Mouse (Mus musculus): Measurements from ENCODE around the gene Camkk1. TPM values are rescaled to one million over a fixed set of nuclear protein-coding genes. Genes with fewer than 3 reads are reported as not detected.

Gene Camkk1
- polyA plus RNA-seq, 1 experiment from 2014 or later = 13.9 TPM

GRCm38 (mm10) chr11:73036889-73037288, 18.1 kb downstream of the Camkk1 start:
- H3K4me1 ChIP-seq (ENCODE audit: control insufficient read depth, insufficient read depth, low read length) = no peaks in the 10 kb centered on the region
- no peak overlapping the region for H3K9ac ChIP-seq (ENCODE audit: low read length)
- no peak overlapping the region for H3K4me3 ChIP-seq (replicated peaks; ENCODE audit: low read length)
- H3K27ac ChIP-seq (ENCODE audit: low read length) = no peak overlapping the region
- H3K4me2 ChIP-seq (ENCODE audit: low read depth, low read length) = no peak overlapping the region
- H3K9me3 ChIP-seq (replicated peaks; ENCODE audit: control insufficient read depth, low read length) = no peaks in the 10 kb centered on the region
- no peak for ATAC-seq (ENCODE audit: insufficient read depth, low FRiP score)
- H3K27me3 ChIP-seq (ENCODE audit: control insufficient read depth, insufficient read depth, low read length) = no peaks in the 10 kb centered on the region
- H3K36me3 ChIP-seq (ENCODE audit: control insufficient read depth, insufficient read depth, low read length) = no peaks in the 10 kb centered on the region; the same call in 1 of the 2 replicates
- 64% methylated on average over 6 of the region's 6 CpGs for WGBS

GRCm38 (mm10) chr11:73037691-73038090, 18.9 kb downstream of the Camkk1 start:
- Histone ChIP-seq H3K4me1 (ENCODE audit: control insufficient read depth, insufficient read depth, low read length) (no peaks in the 10 kb centered on the region), H3K4me2 (ENCODE audit: low read depth, low read length) (no peak overlapping the region), H3K27ac (ENCODE audit: low read length) (no peak overlapping the region), H3K9ac (ENCODE audit: low read length) (no peak overlapping the region), H3K36me3 (ENCODE audit: control insufficient read depth, insufficient read depth, low read length) (no peaks in the 10 kb centered on the region; the same call in 1 of the 2 replicates), H3K9me3 (replicated peaks; ENCODE audit: control insufficient read depth, low read length) (no peaks in the 10 kb centered on the region), H3K27me3 (ENCODE audit: control insufficient read depth, insufficient read depth, low read length) (no peaks in the 10 kb centered on the region), H3K4me3 (replicated peaks; ENCODE audit: low read length) (no peak overlapping the region)
- no peak for ATAC-seq (ENCODE audit: insufficient read depth, low FRiP score)
- 89% methylated on average over 3 of the region's 3 CpGs for WGBS

- Histone ChIP-seq H3K27ac (ENCODE audit: low read length) (no peak overlapping the region; the same call in 1 of the 2 replicates), H3K4me2 (ENCODE audit: low read depth, low read length) (no peak overlapping the region), H3K27me3 (ENCODE audit: control insufficient read depth, insufficient read depth, low read length) (no peaks in the 10 kb centered on the region), H3K9me3 (replicated peaks; ENCODE audit: control insufficient read depth, low read length) (no peaks in the 10 kb centered on the region), H3K4me1 (ENCODE audit: control insufficient read depth, insufficient read depth, low read length) (no peaks in the 10 kb centered on the region), H3K4me3 (replicated peaks; ENCODE audit: low read length) (no peak overlapping the region), H3K36me3 (ENCODE audit: control insufficient read depth, insufficient read depth, low read length) (no peaks in the 10 kb centered on the region; the same call in 1 of the 2 replicates), H3K9ac (ENCODE audit: low read length) (no peak overlapping the region)
- WGBS = 56% methylated on average over 9 of the region's 9 CpGs
- ATAC-seq (ENCODE audit: insufficient read depth, low FRiP score) = peak; percentile 63; the same call in 1 of the 2 replicates
These were observed 20.4 kb downstream of the Camkk1 start for GRCm38 (mm10) chr11:73039102-73039799.

GRCm38 (mm10) chr11:73044229-73044755, 25.5 kb downstream of the Camkk1 start:
- no peaks in the 10 kb centered on the region for H3K27me3 ChIP-seq (ENCODE audit: control insufficient read depth, insufficient read depth, low read length)
- no peak overlapping the region for H3K27ac ChIP-seq (ENCODE audit: low read length)
- WGBS = 25% methylated on average over 6 of the region's 6 CpGs
- H3K9me3 ChIP-seq (replicated peaks; ENCODE audit: control insufficient read depth, low read length) = no peaks in the 10 kb centered on the region
- ATAC-seq (ENCODE audit: insufficient read depth, low FRiP score) = no peak
- H3K36me3 ChIP-seq (ENCODE audit: control insufficient read depth, insufficient read depth, low read length) = no peaks in the 10 kb centered on the region; the same call in 1 of the 2 replicates
- H3K9ac ChIP-seq (ENCODE audit: low read length) = no peak overlapping the region
- H3K4me2 ChIP-seq (ENCODE audit: low read depth, low read length) = no peak overlapping the region
- H3K4me1 ChIP-seq (ENCODE audit: control insufficient read depth, insufficient read depth, low read length) = peaks cover 10% of the 10 kb centered on the region
- no peak overlapping the region for H3K4me3 ChIP-seq (replicated peaks; ENCODE audit: low read length)

GRCm38 (mm10) chr11:73044789-73045188, 26.0 kb downstream of the Camkk1 start:
- no peak overlapping the region for H3K9ac ChIP-seq (ENCODE audit: low read length)
- no peak overlapping the region for H3K4me2 ChIP-seq (ENCODE audit: low read depth, low read length)
- H3K36me3 ChIP-seq (ENCODE audit: control insufficient read depth, insufficient read depth, low read length) = no peaks in the 10 kb centered on the region; the same call in 1 of the 2 replicates
- ATAC-seq (ENCODE audit: insufficient read depth, low FRiP score) = no peak
- H3K4me3 ChIP-seq (replicated peaks; ENCODE audit: low read length) = no peak overlapping the region
- no peaks in the 10 kb centered on the region for H3K9me3 ChIP-seq (replicated peaks; ENCODE audit: control insufficient read depth, low read length)
- 65% methylated on average over 4 of the region's 4 CpGs for WGBS
- H3K4me1 ChIP-seq (ENCODE audit: control insufficient read depth, insufficient read depth, low read length) = peaks cover 13% of the 10 kb centered on the region
- H3K27me3 ChIP-seq (ENCODE audit: control insufficient read depth, insufficient read depth, low read length) = no peaks in the 10 kb centered on the region
- H3K27ac ChIP-seq (ENCODE audit: low read length) = no peak overlapping the region

GRCm38 (mm10) chr11:73047542-73047996, 28.8 kb downstream of the Camkk1 start, which contains the start of gene Ncbp3:
TSS of gene Ncbp3 (plus strand) at chr11:73047783.
- Histone ChIP-seq H3K27ac (ENCODE audit: low read length) (peak within 1 kb of the TSS; percentile 90), H3K9ac (ENCODE audit: low read length) (peak within 1 kb of the TSS; percentile 98), H3K27me3 (ENCODE audit: control insufficient read depth, insufficient read depth, low read length) (no peaks in the 10 kb centered on the region), H3K36me3 (ENCODE audit: control insufficient read depth, insufficient read depth, low read length) (peaks cover 8% of the 10 kb centered on the region; the same call in 1 of the 2 replicates), H3K9me3 (replicated peaks; ENCODE audit: control insufficient read depth, low read length) (no peaks in the 10 kb centered on the region), H3K4me1 (ENCODE audit: control insufficient read depth, insufficient read depth, low read length) (peaks cover 13% of the 10 kb centered on the region), H3K4me3 (replicated peaks; ENCODE audit: low read length) (peak within 1 kb of the TSS; percentile 96), H3K4me2 (ENCODE audit: low read depth, low read length) (peak within 1 kb of the TSS; percentile 90)
- WGBS = under 1% methylated on average over 39 of the region's 39 CpGs
- ATAC-seq (ENCODE audit: insufficient read depth, low FRiP score) = peak; percentile 96

GRCm38 (mm10) chr11:73048030-73048876, 29.4 kb downstream of the Camkk1 start:
- Histone ChIP-seq H3K9me3 (replicated peaks; ENCODE audit: control insufficient read depth, low read length) (no peaks in the 10 kb centered on the region), H3K9ac (ENCODE audit: low read length) (peak overlapping the region; percentile 98), H3K27ac (ENCODE audit: low read length) (peak overlapping the region; percentile 90), H3K4me2 (ENCODE audit: low read depth, low read length) (peak overlapping the region; percentile 90), H3K27me3 (ENCODE audit: control insufficient read depth, insufficient read depth, low read length) (no peaks in the 10 kb centered on the region), H3K4me3 (replicated peaks; ENCODE audit: low read length) (peak overlapping the region; percentile 96), H3K4me1 (ENCODE audit: control insufficient read depth, insufficient read depth, low read length) (peaks cover 13% of the 10 kb centered on the region), H3K36me3 (ENCODE audit: control insufficient read depth, insufficient read depth, low read length) (peaks cover 8% of the 10 kb centered on the region; the same call in 1 of the 2 replicates)
- 1% methylated on average over 55 of the region's 55 CpGs for WGBS
- peak; percentile 61 for ATAC-seq (ENCODE audit: insufficient read depth, low FRiP score)

- peak overlapping the region; percentile 12; the same call in 1 of the 2 replicates for H3K9ac ChIP-seq (ENCODE audit: low read length)
- peak overlapping the region; percentile 90 for H3K4me2 ChIP-seq (ENCODE audit: low read depth, low read length)
- H3K27me3 ChIP-seq (ENCODE audit: control insufficient read depth, insufficient read depth, low read length) = no peaks in the 10 kb centered on the region
- peak overlapping the region; percentile 96 for H3K4me3 ChIP-seq (replicated peaks; ENCODE audit: low read length)
- H3K4me1 ChIP-seq (ENCODE audit: control insufficient read depth, insufficient read depth, low read length) = peaks cover 13% of the 10 kb centered on the region
- WGBS = 5% methylated on average over 4 of the region's 4 CpGs
- peaks cover 8% of the 10 kb centered on the region; the same call in 1 of the 2 replicates for H3K36me3 ChIP-seq (ENCODE audit: control insufficient read depth, insufficient read depth, low read length)
- H3K9me3 ChIP-seq (replicated peaks; ENCODE audit: control insufficient read depth, low read length) = no peaks in the 10 kb centered on the region
- ATAC-seq (ENCODE audit: insufficient read depth, low FRiP score) = no peak
- no peak overlapping the region for H3K27ac ChIP-seq (ENCODE audit: low read length)
These were observed 30.5 kb downstream of the Camkk1 start for GRCm38 (mm10) chr11:73049335-73049734.
